Mouse (Mus musculus) hindbrain, embryonic 11.5 days (tissue): ENCODE results near the gene Lix1l. TPM values are rescaled to one million over a fixed set of nuclear protein-coding genes. Genes with fewer than 3 reads are reported as not detected.

Source experiments
- ATAC-seq: fragments of 200-750 bp; cut with Nextera tagmentation; 2 replicates; pipeline ENCODE4 v1.8.0; 2017; ENCODE audit warnings: mild to moderate bottlenecking, moderate TSS enrichment, moderate library complexity; ENCODE audit not compliant: low FRiP score
- DNase-seq: peaks from one replicate; pipeline ENCODE4 v3.0.0-alpha.2; 2015; ENCODE audit warnings: low spot score
- H3K27ac ChIP-seq: fragments of 300-500 bp; sonication (generic); 2 replicates; pipeline ENCODE4 v1.5.1; 2014; ENCODE audit warnings: mild to moderate bottlenecking, low read depth, low read length
- H3K27me3 ChIP-seq: fragments of 300-500 bp; sonication (generic); 2 replicates; pipeline ENCODE4 v1.6.1; 2014; ENCODE audit warnings: mild to moderate bottlenecking, low read length, moderate library complexity, mixed read lengths; ENCODE audit not compliant: control insufficient read depth, insufficient read depth
- H3K36me3 ChIP-seq: fragments of 300-500 bp; sonication (generic); 2 replicates; pipeline ENCODE4 v1.6.1; 2014; ENCODE audit warnings: mild to moderate bottlenecking, low read length, moderate library complexity, mixed read lengths; ENCODE audit not compliant: control insufficient read depth, insufficient read depth
- H3K4me1 ChIP-seq: fragments of 300-500 bp; sonication (generic); replicated peaks from 2 replicates; pipeline ENCODE4 v1.6.1; 2014; ENCODE audit warnings: low read length, mixed read lengths; ENCODE audit not compliant: control insufficient read depth, insufficient read depth
- H3K4me2 ChIP-seq: fragments of 300-500 bp; sonication (generic); replicated peaks from 2 replicates; pipeline ENCODE4 v1.6.1; 2014; ENCODE audit warnings: mild to moderate bottlenecking, low read depth, low read length
- H3K4me3 ChIP-seq: fragments of 300-500 bp; sonication (generic); 2 replicates; pipeline ENCODE4 v1.5.1; 2014; ENCODE audit warnings: low read depth, low read length
- H3K9ac ChIP-seq: fragments of 300-500 bp; sonication (generic); 2 replicates; pipeline ENCODE4 v1.6.1; 2014; ENCODE audit warnings: low read depth, low read length
- H3K9me3 ChIP-seq: fragments of 300-500 bp; sonication (generic); 2 replicates; pipeline ENCODE4 v1.6.1; 2016; ENCODE audit warnings: low read length; ENCODE audit not compliant: control insufficient read depth
- WGBS: fragments of 180-500 bp; shearing (Covaris S2); extraction: QIAGEN DNeasy Blood & Tissue Kit; methylation state at CpG from one replicate; pipeline ENCODE4 v1.1.7; 2014; 5-methylcytosine and 5-hydroxymethylcytosine counted together
- polyA plus RNA-seq: library from polyadenylated mRNA; unstranded; fragments of >200 nt; fragmentation: Nextera tagmentation; extraction: Ambion mirVana; gene quantifications from 2 replicates; pipeline ENCODE4 v1.2.1, GENCODE M21; 2014

Gene Lix1l
- polyA plus RNA-seq, 1 experiment from 2014 or later, result 7.1 TPM

- Histone ChIP-seq H3K36me3 (no peaks in the 10 kb centered on the region), H3K9ac (no peak overlapping the region), H3K4me3 (no peak overlapping the region), H3K4me2 (no peak overlapping the region), H3K9me3 (no peaks in the 10 kb centered on the region), H3K27me3 (no peaks in the 10 kb centered on the region), H3K4me1 (no peaks in the 10 kb centered on the region), H3K27ac (no peak overlapping the region)
- WGBS, result 78% methylated on average over 7 of the region's 7 CpGs
- ATAC-seq (no peak), DNase-seq (no peak)
These were observed 30.3 kb upstream of the Lix1l start for GRCm38 (mm10) chr3:96570643-96571042.

- Histone ChIP-seq H3K27ac (no peak overlapping the region), H3K9ac (no peak overlapping the region), H3K4me2 (no peak overlapping the region), H3K36me3 (no peaks in the 10 kb centered on the region), H3K4me3 (no peak overlapping the region), H3K9me3 (no peaks in the 10 kb centered on the region), H3K27me3 (no peaks in the 10 kb centered on the region), H3K4me1 (no peaks in the 10 kb centered on the region)
- WGBS, result 65% methylated on average over 2 of the region's 2 CpGs
- ATAC-seq (no peak), DNase-seq (no peak)
These were observed 29.6 kb upstream of the Lix1l start for GRCm38 (mm10) chr3:96571336-96571735.

- no peaks in the 10 kb centered on the region for H3K9me3 ChIP-seq
- peaks cover 3% of the 10 kb centered on the region; the same call in 1 of the 2 replicates for H3K4me1 ChIP-seq
- no peak overlapping the region for H3K4me3 ChIP-seq
- H3K4me2 ChIP-seq, result no peak overlapping the region
- no peak overlapping the region for H3K9ac ChIP-seq
- ATAC-seq (no peak), DNase-seq (no peak)
- no peaks in the 10 kb centered on the region for H3K36me3 ChIP-seq
- no peak overlapping the region for H3K27ac ChIP-seq
- H3K27me3 ChIP-seq, result no peaks in the 10 kb centered on the region
- 73% methylated on average over 15 of the region's 16 CpGs for WGBS
These were observed 28.9 kb upstream of the Lix1l start for GRCm38 (mm10) chr3:96571896-96572698.

GRCm38 (mm10) chr3:96573611-96574511 lies 27.1 kb upstream of the Lix1l start:
- Histone ChIP-seq H3K27me3 (no peaks in the 10 kb centered on the region), H3K36me3 (no peaks in the 10 kb centered on the region), H3K4me2 (no peak overlapping the region), H3K9ac (no peak overlapping the region), H3K4me1 (peaks cover 3% of the 10 kb centered on the region; the same call in 1 of the 2 replicates), H3K9me3 (no peaks in the 10 kb centered on the region), H3K4me3 (no peak overlapping the region), H3K27ac (no peak overlapping the region)
- WGBS, result 74% methylated on average over 19 of the region's 19 CpGs
- ATAC-seq, result no peak
- no peak for DNase-seq

GRCm38 (mm10) chr3:96575272-96575984 lies 25.5 kb upstream of the Lix1l start:
- H3K36me3 ChIP-seq, result no peaks in the 10 kb centered on the region
- no peak overlapping the region for H3K4me2 ChIP-seq
- no peak overlapping the region for H3K4me3 ChIP-seq
- H3K4me1 ChIP-seq, result peaks cover 3% of the 10 kb centered on the region
- no peak for ATAC-seq
- H3K27me3 ChIP-seq, result no peaks in the 10 kb centered on the region
- 81% methylated on average over 8 of the region's 8 CpGs for WGBS
- no peaks in the 10 kb centered on the region for H3K9me3 ChIP-seq
- no peak overlapping the region for H3K9ac ChIP-seq
- no peak overlapping the region for H3K27ac ChIP-seq
- DNase-seq, result no peak

GRCm38 (mm10) chr3:96576005-96576658 lies 24.8 kb upstream of the Lix1l start:
- Histone ChIP-seq H3K4me1 (peaks cover 3% of the 10 kb centered on the region), H3K4me3 (no peak overlapping the region), H3K9me3 (no peaks in the 10 kb centered on the region), H3K9ac (0 out of 2 replicates have a peak overlapping the region, but pooled peaks have one; percentile 25), H3K27me3 (no peaks in the 10 kb centered on the region), H3K4me2 (peak overlapping the region; percentile 18; the same call in 1 of the 2 replicates), H3K27ac (peak overlapping the region; percentile 48; the same call in 1 of the 2 replicates), H3K36me3 (no peaks in the 10 kb centered on the region)
- DNase-seq (no peak), ATAC-seq (no peak)
- WGBS, result 63% methylated on average over 14 of the region's 14 CpGs

GRCm38 (mm10) chr3:96576690-96577541 lies 24.0 kb upstream of the Lix1l start, which contains the start of gene Gm16253:
TSS of gene Gm16253 (plus strand) at chr3:96576984.
- WGBS, result 29% methylated on average over 17 of the region's 17 CpGs
- peak; percentile 89 for ATAC-seq
- peak within 1 kb of the TSS; percentile 18 for H3K4me2 ChIP-seq
- H3K36me3 ChIP-seq, result no peaks in the 10 kb centered on the region
- peaks cover 3% of the 10 kb centered on the region for H3K4me1 ChIP-seq
- H3K27ac ChIP-seq, result peak within 1 kb of the TSS; percentile 48; the same call in 1 of the 2 replicates
- no peaks in the 10 kb centered on the region for H3K27me3 ChIP-seq
- H3K9ac ChIP-seq, result peak within 1 kb of the TSS; percentile 25; the same call in 1 of the 2 replicates
- peak; percentile 82 for DNase-seq
- no peaks in the 10 kb centered on the region for H3K9me3 ChIP-seq
- no peak within 1 kb of the TSS for H3K4me3 ChIP-seq
